Mouse (Mus musculus): ENCODE data around the gene Tob2.

The Tob2 gene

DNA sequence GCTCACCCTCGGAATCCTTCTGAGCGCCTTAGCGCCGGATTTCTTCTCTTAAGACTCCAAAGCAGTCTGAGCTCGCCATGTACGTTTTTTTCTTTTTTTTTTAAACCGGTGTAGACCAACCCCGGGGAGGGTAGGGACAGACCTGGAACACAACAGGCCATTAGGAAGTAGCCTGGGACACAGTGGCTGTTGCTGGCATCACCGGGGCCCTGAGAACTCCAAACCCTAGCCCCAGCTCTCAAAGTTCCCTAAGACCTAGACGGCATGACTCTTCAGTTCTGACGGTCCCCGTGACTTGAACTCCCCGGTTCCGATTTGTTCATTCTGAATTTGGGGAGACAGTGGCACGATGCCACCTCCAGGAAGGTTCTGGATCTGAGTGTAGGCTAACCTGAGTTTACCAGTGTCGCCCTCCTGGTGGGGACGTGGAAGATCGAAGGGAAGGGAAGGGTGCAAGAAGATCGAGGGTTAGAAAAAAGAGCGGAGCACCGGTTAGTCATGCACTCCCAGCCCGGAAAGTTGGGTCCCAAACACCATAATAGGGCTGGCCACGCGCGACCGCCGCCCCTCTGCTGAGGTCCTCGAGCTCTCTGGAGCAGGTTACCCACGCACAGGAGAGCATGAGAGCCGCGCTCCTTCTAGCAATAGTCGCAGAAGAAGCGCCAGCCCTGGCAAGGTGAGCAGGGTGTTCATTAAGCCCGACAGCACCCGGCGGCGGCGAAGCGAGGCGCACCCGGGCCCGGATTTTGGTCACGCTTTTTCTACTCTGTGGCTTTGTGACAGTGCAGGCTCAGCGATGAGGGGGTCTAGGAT is at the start of gene Tob2:
Gene Tob2 (minus strand): TSS at position 280 of the 813 bp plus-strand sequence.
- DNase-seq = peak; percentile 70 to 73

DNA sequence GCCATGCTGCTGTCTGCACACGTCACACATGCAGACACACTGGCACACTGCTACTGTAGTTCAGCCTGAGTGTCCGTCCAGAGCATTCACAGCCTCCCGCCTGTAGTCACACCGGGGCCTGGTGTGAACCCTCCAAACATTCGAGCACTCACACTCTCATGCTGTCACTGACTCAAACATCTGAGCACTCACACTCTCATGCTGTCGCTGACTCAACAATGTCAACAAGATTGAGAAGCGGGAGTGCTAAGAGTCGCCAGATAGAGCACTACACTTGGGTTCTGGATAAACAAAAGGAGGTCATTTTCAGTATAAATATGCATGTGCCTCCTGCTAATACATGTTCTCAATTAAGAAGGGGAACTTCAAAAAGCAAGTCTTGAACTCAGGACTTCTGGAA is 49.4 kb upstream of the Tob2 start:
- DNase-seq = no peak

GRCm38 (mm10) chr15:81904939-81905338 is 46.3 kb upstream of the Tob2 start:
- DNase-seq = peak in 1 of 2 experiments; percentile 83

- no peak for DNase-seq
Observed at GRCm38 (mm10) chr15:81898751-81899150, 40.2 kb upstream of the Tob2 start.

- DNase-seq = no peak
Observed at GRCm38 (mm10) chr15:81897607-81898285, 39.1 kb upstream of the Tob2 start.

GRCm38 (mm10) chr15:81896407-81896806 is 37.8 kb upstream of the Tob2 start:
- no peak for DNase-seq

GRCm38 (mm10) chr15:81894002-81894401 is 35.4 kb upstream of the Tob2 start:
- peak; percentile 39 to 61 for DNase-seq

DNA sequence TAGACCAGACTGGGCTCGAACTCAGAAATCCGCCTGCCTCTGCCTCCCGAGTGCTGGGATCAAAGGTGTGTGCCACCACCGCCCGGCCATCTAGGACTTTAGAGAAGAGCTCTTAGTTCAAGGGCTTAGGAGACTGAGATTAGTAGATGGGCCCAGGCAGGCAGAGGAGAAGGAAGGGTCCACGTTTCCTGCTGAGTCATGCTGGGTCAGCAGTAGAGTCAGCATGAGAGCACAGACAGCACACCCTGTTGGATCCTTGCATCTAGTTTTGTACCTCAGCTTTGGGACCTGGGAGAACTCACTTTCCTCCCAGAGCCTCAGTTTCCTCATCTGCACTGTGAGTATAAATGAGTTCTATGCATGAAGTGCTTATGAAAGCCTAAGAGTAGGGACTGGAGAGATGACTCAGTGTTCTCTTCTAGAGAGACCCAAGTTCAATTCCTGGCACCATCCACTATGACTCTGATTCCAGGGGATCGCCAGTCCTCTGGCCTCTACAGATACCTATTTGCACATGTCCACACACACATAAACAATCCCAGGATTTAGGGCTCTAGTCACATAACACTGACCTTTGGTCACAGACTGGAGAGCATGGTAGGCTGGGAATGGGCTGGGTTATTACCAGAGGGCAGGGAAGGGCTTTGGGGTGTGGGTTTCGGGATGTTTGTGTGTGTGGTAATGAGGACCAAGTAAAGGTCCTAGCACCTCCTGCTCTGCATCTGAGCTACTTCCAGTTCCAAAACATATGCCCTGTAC is 33.4 kb upstream of the Tob2 start:
- no peak for DNase-seq

DNA sequence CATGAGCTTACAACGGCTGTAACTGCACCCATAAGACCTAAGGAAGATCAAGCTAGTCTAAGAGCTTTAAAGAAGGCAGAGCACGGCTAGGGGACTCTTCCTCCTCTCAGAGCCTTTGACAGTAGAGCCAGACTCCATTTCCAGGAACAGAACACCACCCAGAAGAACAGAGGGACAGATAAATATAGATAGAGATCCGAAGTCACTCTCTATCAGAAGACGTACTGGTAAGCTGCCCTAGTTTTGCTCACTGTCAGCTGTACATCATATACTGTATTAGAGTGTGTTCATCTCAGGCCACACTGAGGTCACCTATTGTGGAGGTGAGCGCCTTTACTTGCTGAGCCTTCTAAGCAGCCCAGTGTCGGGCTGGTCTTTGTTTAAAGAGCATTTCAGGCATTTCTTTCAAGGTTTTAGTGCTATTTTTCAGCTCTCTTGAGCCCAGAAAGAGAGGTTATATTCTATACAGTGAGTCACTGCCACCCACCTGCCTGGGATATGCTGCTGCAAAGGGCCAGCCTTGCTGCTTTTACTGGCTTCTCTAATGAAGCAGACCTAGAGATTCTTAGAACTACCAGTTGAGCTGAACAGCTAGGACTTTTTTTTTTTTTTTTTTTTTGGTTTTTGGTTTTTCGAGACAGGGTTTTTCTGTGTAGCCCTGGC is 32.7 kb upstream of the Tob2 start:
- DNase-seq = no peak

- no peak for DNase-seq
Observed at GRCm38 (mm10) chr15:81889175-81889574, 30.6 kb upstream of the Tob2 start.

DNA sequence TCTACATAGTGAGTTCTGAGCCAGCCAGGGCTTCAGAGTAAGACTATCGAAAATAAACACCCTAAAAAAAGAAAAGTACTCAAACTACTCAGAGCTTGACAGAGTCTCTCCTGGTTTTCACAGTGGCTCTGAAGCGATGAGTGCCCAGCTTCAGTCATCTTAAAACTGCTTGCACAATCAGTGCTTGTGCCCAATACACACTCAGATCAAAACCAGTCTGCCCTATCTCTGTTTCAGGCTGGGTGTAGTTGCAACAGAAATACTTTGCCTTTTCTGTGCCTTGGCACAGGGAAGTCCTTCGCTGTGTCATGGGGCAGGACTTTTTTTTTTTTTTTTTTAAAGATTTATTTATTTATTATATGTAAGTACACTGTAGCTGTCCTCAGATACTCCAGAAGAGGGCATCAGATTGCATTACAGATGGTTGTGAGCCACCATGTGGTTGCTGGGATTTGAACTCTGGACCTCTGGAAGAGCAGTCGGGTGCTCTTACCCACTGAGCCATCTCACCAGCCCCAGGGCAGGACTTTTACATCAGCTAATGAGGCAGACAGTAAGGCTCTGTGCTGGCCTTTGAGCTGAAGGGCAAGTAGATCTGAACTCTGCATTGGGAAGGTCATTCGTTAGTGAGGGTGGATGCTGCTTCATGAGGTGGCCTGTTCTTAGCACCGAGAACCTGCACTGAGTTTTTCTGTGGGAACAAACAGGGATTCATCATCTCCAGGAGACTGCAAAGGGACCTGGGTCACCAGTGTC is 28.4 kb upstream of the Tob2 start:
- no peak for DNase-seq

DNA sequence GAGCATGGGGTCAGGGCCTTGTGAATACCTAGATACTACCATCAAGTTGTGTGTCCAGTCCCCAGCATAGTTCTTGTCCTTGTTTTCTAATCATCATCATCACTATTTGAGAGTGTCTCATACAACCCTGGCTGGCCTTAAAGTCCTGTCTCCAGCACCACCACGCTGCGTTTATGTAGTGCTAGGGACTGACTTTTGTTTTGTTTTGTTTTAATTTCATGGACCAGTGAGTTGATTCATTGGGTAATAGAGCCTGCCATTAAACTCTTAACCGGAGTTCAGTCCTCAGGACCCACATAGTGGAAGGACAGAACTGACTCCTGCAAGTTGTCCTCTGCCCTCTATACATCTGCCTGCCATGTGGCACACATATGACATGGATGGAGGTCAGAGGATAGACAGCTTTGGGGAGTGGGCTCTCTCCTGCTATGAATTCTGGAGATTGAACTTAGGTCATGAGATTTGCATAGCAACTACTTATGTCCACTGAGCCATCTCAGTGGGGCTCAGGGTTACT is 26.9 kb upstream of the Tob2 start:
- DNase-seq = no peak

GRCm38 (mm10) chr15:81882348-81882747 is 23.8 kb upstream of the Tob2 start:
- DNase-seq = no peak

- no peak for DNase-seq
Observed at GRCm38 (mm10) chr15:81879531-81880401, 21.2 kb upstream of the Tob2 start.

GRCm38 (mm10) chr15:81872262-81873136 is 13.9 kb upstream of the Tob2 start, which contains the start of gene Aco2:
Aco2 (plus strand) TSS chr15:81872309.
- peak; percentile 98 to 99 for DNase-seq

- peak; percentile 87 to 89 for DNase-seq
Observed at GRCm38 (mm10) chr15:81871604-81872261, 13.1 kb upstream of the Tob2 start, which contains the start of gene Phf5a. Phf5a (minus strand) TSS chr15:81871911.

- no peak for DNase-seq
Observed at GRCm38 (mm10) chr15:81869985-81870384, 11.4 kb upstream of the Tob2 start.

- no peak for DNase-seq
Observed at GRCm38 (mm10) chr15:81864238-81864637, 5.6 kb upstream of the Tob2 start.

All from lung, postnatal 4 days (tissue).